Mouse (Mus musculus) liver, adult 2 months (tissue): ENCODE measurements around the gene Slc6a17. TPM values are rescaled to one million over a fixed set of nuclear protein-coding genes. Genes with fewer than 3 reads are reported as not detected.

Experiments
- DNase-seq: peaks from one replicate; pipeline ENCODE4 v3.0.0-alpha.2; 2011; ENCODE audit warnings: low read depth, low spot score; ENCODE audit errors: extremely low read depth
- H3K27ac ChIP-seq: fragments of 200-500 bp; replicated peaks from 2 replicates; pipeline ENCODE4 v1.5.1; 2012; ENCODE audit warnings: low read depth, mild to moderate bottlenecking, control low read depth, inconsistent platforms, low read length; ENCODE audit not compliant: insufficient read depth
- H3K27me3 ChIP-seq: fragments of 200-500 bp; 2 replicates; pipeline ENCODE4 v1.6.1; 2012; ENCODE audit warnings: mild to moderate bottlenecking, moderate library complexity, low read length, inconsistent platforms; ENCODE audit not compliant: control insufficient read depth, insufficient read depth
- H3K36me3 ChIP-seq: fragments of 200-500 bp; 2 replicates; pipeline ENCODE4 v1.6.1; 2012; ENCODE audit warnings: low read length, inconsistent platforms; ENCODE audit not compliant: control insufficient read depth, insufficient read depth
- H3K4me1 ChIP-seq: fragments of 200-500 bp; 2 replicates; pipeline ENCODE4 v1.6.1; 2011; ENCODE audit warnings: low read length; ENCODE audit not compliant: control insufficient read depth, insufficient read depth
- H3K4me3 ChIP-seq: fragments of 200-500 bp; 2 replicates; pipeline ENCODE4 v1.5.1; 2011; ENCODE audit warnings: low read depth, mild to moderate bottlenecking, control low read depth, low read length, moderate library complexity; ENCODE audit not compliant: insufficient read depth
- H3K79me2 ChIP-seq: fragments of 200-500 bp; 2 replicates; pipeline ENCODE4 v1.6.1; 2012; ENCODE audit warnings: inconsistent platforms, mild to moderate bottlenecking, low read length, moderate library complexity; ENCODE audit not compliant: control insufficient read depth, insufficient read depth
- H3K9ac ChIP-seq: fragments of 200-500 bp; 2 replicates; pipeline ENCODE4 v1.6.1; 2012; ENCODE audit warnings: low read depth, mild to moderate bottlenecking, control low read depth, inconsistent platforms, low read length
- CTCF ChIP-seq: fragments of 200-500 bp; IDR thresholded peaks from 2 replicates; pipeline ENCODE4 v1.5.1; 2011; ENCODE audit warnings: low read depth, low read length, control low read depth
- POLR2A ChIP-seq: fragments of 200-500 bp; IDR thresholded peaks from 2 replicates; pipeline ENCODE4 v1.6.1; 2011; ENCODE audit warnings: low read length, control low read depth; ENCODE audit not compliant: insufficient read depth; ENCODE audit errors: extremely low read depth
- WGBS: fragments of 180-500 bp; shearing (Covaris S2); methylation state at CpG from one replicate; pipeline ENCODE4 v1.1.7; 2018; 5-methylcytosine and 5-hydroxymethylcytosine counted together
- polyA plus RNA-seq: library from polyadenylated mRNA; depleted of rRNA; stranded (reverse); fragments of >200 nt; gene quantifications from 2 replicates; pipeline ENCODE4 v1.2.3, GENCODE M21; 2012; rRNA removed
- total RNA-seq: library from RNA; depleted of rRNA; stranded (reverse); fragments of >200 nt; gene quantifications from 2 replicates; pipeline ENCODE4 v1.2.3, GENCODE M21; 2014; rRNA removed

The Slc6a17 gene
- 0.07 TPM in 1 of 2 replicates, not detected in the other for total RNA-seq
- 0.02 TPM in 1 of 2 replicates, not detected in the other for polyA plus RNA-seq

DNA sequence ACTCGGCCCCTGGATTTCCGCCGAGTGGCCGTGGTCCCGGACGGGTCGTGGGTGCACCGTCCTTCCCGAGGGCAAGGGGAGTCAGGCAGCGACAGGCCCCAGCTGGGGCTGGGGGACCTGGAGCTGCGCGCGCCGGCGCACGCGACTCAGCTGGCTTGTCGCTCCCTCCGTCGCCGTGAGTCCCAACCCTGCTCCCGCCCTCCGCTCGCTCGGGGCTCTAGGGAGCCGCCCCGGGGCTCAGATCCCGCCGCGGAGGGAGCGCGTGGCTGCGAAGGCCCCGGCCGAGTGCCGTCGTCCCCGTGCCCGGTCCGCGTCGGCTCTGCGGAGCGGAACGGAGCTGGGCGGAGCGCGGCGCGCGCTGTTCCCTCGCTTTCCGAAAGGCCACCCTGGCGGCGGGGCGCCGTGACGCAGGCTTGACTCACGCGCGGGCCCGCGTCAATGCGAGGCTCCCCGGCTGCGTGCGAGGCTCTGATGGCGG lies at the start of gene Slc6a17:
Slc6a17 (minus strand) TSS at position 388 of the 478 bp plus-strand sequence.
- H3K9ac ChIP-seq = no peak within 1 kb of the TSS
- no peak for DNase-seq
- TF ChIP-seq CTCF (no peak), POLR2A (no peak)
- H3K4me3 ChIP-seq = no peak within 1 kb of the TSS
- WGBS = 2% methylated on average over 67 of the region's 68 CpGs
- H3K27me3 ChIP-seq = peaks cover 17% of the 10 kb centered on the region
- H3K27ac ChIP-seq = no peak within 1 kb of the TSS
- H3K4me1 ChIP-seq = peaks cover 1% of the 10 kb centered on the region; the same call in 1 of the 2 replicates
- H3K36me3 ChIP-seq = no peaks in the 10 kb centered on the region
- H3K79me2 ChIP-seq = no peaks in the 10 kb centered on the region

GRCm38 (mm10) chr3:107565331-107565730 lies 47.5 kb upstream of the Slc6a17 start:
- no peaks in the 10 kb centered on the region for H3K4me1 ChIP-seq
- no peak for DNase-seq
- H3K27me3 ChIP-seq = no peaks in the 10 kb centered on the region
- no peak overlapping the region for H3K27ac ChIP-seq
- no peak overlapping the region for H3K9ac ChIP-seq
- H3K4me3 ChIP-seq = no peak overlapping the region
- no peaks in the 10 kb centered on the region for H3K79me2 ChIP-seq
- H3K36me3 ChIP-seq = no peaks in the 10 kb centered on the region
- TF ChIP-seq CTCF (no peak), POLR2A (no peak)
- 35% methylated on average over 3 of the region's 3 CpGs for WGBS

DNA sequence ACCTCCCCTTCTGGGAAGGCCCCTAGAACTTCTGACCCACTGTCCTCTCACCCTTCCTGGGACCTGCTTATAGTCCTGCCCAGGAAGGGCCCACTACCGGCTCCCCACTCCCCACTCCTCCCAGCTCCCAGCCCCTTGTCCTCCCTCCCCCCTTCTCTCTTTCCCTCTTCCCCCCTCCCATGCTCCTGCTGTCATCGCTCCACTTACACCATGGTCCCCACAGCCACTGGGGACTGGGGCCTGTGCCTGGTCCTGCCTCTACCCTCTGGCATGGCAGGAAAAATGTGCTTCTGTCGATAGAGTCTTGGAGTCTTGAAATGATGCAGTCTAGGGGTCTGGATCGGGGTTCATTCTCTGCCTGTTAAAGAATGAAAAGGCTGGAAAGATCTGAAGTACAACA lies 46.1 kb upstream of the Slc6a17 start:
- Histone ChIP-seq H3K27me3 (no peaks in the 10 kb centered on the region), H3K79me2 (no peaks in the 10 kb centered on the region), H3K4me1 (no peaks in the 10 kb centered on the region), H3K27ac (no peak overlapping the region), H3K36me3 (no peaks in the 10 kb centered on the region), H3K4me3 (no peak overlapping the region), H3K9ac (no peak overlapping the region)
- WGBS = 60% methylated on average over 4 of the region's 4 CpGs
- DNase-seq = no peak
- TF ChIP-seq POLR2A (no peak), CTCF (no peak)

DNA sequence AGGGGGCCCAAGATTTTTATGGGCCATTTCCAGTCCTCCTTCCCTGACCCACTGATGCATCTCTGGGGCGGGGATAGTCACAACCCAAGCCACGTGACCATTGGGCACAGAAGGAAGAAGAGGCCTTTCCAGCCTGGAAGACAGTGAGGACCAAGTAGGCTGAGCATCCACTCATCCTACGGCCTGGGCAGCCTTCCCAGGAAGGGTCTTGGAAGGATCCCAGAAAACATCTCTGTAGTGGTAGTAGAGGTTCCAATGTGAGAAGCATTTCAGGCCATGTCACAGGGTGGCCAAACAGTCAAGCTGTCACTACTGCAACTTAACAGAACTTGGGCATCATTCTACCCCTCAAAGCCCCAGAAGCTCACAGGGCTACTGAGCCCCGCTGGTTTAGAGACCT lies 44.8 kb upstream of the Slc6a17 start:
- no peaks in the 10 kb centered on the region for H3K36me3 ChIP-seq
- H3K9ac ChIP-seq = no peak overlapping the region
- H3K4me3 ChIP-seq = no peak overlapping the region
- H3K27ac ChIP-seq = no peak overlapping the region
- WGBS = 87% methylated on average over 4 of the region's 4 CpGs
- no peaks in the 10 kb centered on the region for H3K4me1 ChIP-seq
- DNase-seq = no peak
- TF ChIP-seq POLR2A = no peak
- no peak for TF ChIP-seq CTCF
- H3K79me2 ChIP-seq = no peaks in the 10 kb centered on the region
- H3K27me3 ChIP-seq = no peaks in the 10 kb centered on the region

DNA sequence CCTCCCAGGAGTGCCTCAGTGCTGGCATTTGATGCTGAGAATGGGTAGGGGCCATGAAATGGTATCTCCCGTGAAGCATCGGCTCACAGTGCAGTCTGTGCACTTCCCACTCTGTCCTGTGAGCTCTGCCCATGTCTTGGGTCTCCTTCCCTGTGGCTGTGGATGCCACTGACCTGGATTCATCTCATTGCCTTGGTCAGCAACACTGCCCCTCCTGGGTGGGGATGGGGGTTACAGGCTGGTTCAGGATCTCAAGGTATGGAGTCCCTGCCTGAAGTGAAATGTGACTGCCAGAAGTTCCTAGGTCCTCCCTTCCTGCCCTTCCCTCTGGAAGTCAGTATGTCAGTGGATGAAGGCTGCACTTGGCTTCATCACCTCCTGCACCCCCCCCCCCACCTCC lies 44.3 kb upstream of the Slc6a17 start:
- WGBS = 82% methylated on average over 2 of the region's 2 CpGs
- DNase-seq = no peak

DNA sequence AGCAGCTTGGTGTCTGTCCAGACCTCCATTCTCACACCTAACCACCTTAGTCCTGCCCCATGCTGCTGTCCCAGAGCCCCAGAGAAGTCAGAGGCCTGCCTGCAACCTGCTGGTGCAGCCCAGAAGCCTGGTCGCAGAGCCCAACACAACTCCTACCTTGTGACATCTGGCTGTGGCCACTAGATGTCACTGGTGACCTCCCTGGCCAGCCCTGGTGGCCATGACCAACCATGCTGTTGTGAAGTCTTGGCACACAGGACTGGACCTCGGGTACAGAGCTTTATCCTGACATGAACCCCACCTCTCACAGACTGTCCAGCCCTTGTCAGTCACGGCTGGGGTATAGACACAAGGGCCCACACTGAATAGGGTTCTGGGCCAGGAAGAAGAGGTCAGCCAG lies 41.4 kb upstream of the Slc6a17 start:
- Histone ChIP-seq H3K36me3 (no peaks in the 10 kb centered on the region), H3K4me1 (no peaks in the 10 kb centered on the region), H3K27ac (no peak overlapping the region), H3K4me3 (no peak overlapping the region), H3K79me2 (no peaks in the 10 kb centered on the region), H3K9ac (no peak overlapping the region), H3K27me3 (no peaks in the 10 kb centered on the region)
- DNase-seq = peak; percentile 51
- WGBS = 1% methylated on average over 3 of the region's 3 CpGs
- TF ChIP-seq CTCF (peak; percentile 100), POLR2A (no peak)

More for the DNA sequence above, 44.3 kb upstream of the Slc6a17 start:
- Histone ChIP-seq H3K27me3 (no peaks in the 10 kb centered on the region), H3K4me1 (no peaks in the 10 kb centered on the region), H3K9ac (no peak overlapping the region), H3K4me3 (no peak overlapping the region), H3K36me3 (no peaks in the 10 kb centered on the region), H3K27ac (no peak overlapping the region), H3K79me2 (no peaks in the 10 kb centered on the region)
- TF ChIP-seq POLR2A = no peak
- no peak for TF ChIP-seq CTCF
